Mouse (Mus musculus): ENCODE results near the gene Nfkbid.
"Not testable (repeated sequence)": the region's sequence is repeated elsewhere in the genome, so short reads cannot be mapped to it uniquely, and the experiment has no call there.

The Nfkbid gene

DNA sequence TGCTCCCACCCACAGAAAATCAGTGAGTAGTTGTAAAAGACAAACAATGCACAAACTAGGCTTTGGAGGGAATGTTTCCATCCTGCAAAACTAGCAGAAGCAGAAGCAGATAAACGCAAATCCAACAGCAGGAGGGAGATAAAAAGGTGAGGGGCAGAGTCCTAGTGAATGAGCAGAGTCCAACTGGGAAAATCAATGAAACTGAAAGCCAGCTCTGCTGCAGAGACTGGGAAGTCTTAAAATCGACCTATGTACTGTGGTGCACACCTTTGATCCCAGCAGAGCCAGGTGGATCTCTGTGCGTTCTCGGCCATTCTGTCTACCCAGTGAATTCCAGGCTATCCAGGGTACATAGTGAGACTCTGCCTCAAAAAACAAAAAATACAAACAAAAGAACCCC, 53.5 kb downstream of the Nfkbid start:
- DNase-seq, result no peak

GRCm38 (mm10) chr7:30476136-30476535, 54.6 kb downstream of the Nfkbid start:
- not testable (repeated sequence) for DNase-seq

- no peak for DNase-seq
Measured at GRCm38 (mm10) chr7:30477415-30478381, 56.2 kb downstream of the Nfkbid start.

All from right cerebral cortex, postnatal 4 days (tissue).